Mouse (Mus musculus) stomach, postnatal 0 days (tissue): ENCODE results near the gene Scamp4.
A peak's percentile ranks its signal among the peaks of the same experiment; 100 is the strongest.

ENCODE experiments used
- CTCF ChIP-seq: IDR thresholded peaks from 2 replicates; pipeline ENCODE4 v1.5.1; 2016; ENCODE audit warnings: antibody characterized with exemption, low read depth, mild to moderate bottlenecking, moderate library complexity
- EP300 ChIP-seq: optimal IDR thresholded peaks from 2 replicates; pipeline ENCODE3; 2016; ENCODE audit warnings: antibody characterized with exemption

DNA sequence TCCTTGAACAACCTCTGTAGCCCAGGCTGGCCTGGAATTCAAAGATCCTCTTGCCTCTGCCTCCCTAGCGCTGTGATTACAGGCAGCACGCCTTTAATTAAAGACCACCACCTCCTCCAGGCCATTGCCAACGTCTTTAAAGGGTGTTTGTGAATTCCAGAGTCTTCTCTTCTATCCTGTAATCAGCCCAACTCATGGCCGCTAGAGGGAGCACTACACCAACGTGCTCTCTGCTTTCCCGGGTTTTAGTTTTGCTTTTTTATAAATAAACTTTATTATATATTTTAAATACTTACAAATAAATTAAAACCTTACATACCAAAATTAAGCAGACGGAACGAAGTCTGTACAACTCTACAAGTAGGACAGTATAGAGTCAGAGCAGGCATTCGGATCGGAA lies 56.5 kb downstream of the Scamp4 start:
- TF ChIP-seq CTCF (peak; percentile 84), EP300 (no peak)
